Mouse (Mus musculus) neural tube, embryonic 13.5 days (tissue): ENCODE measurements around the gene Gif. TPM values are rescaled to one million over a fixed set of nuclear protein-coding genes. Genes with fewer than 3 reads are reported as not detected.

Experiments used
- ATAC-seq: fragments of 200-750 bp; cut with Nextera tagmentation; 2 replicates; pipeline ENCODE4 v1.8.0; 2017; ENCODE audit warnings: low read depth, mild to moderate bottlenecking, moderate TSS enrichment, moderate library complexity
- H3K27ac ChIP-seq: fragments of 300-500 bp; sonication (generic); replicated peaks from 2 replicates; pipeline ENCODE4 v1.5.1; 2015; ENCODE audit warnings: moderate library complexity, mild to moderate bottlenecking, inconsistent platforms
- H3K27me3 ChIP-seq: fragments of 300-500 bp; sonication (generic); 2 replicates; pipeline ENCODE4 v1.6.1; 2015; ENCODE audit warnings: mild to moderate bottlenecking, inconsistent platforms
- H3K36me3 ChIP-seq: fragments of 300-500 bp; sonication (generic); 2 replicates; pipeline ENCODE4 v1.6.1; 2015; ENCODE audit warnings: mild to moderate bottlenecking, inconsistent platforms
- H3K4me1 ChIP-seq: fragments of 300-500 bp; sonication (generic); replicated peaks from 2 replicates; pipeline ENCODE4 v1.6.1; 2015; ENCODE audit warnings: inconsistent platforms
- H3K4me2 ChIP-seq: fragments of 300-500 bp; sonication (generic); 2 replicates; pipeline ENCODE4 v1.6.1; 2015; ENCODE audit warnings: inconsistent platforms, mild to moderate bottlenecking, moderate library complexity
- H3K4me3 ChIP-seq: fragments of 300-500 bp; sonication (generic); 2 replicates; pipeline ENCODE4 v1.5.1; 2015; ENCODE audit warnings: mild to moderate bottlenecking, inconsistent platforms
- H3K9ac ChIP-seq: fragments of 300-500 bp; sonication (generic); 2 replicates; pipeline ENCODE4 v1.6.1; 2015; ENCODE audit warnings: moderate library complexity, mild to moderate bottlenecking, inconsistent platforms
- H3K9me3 ChIP-seq: fragments of 300-500 bp; sonication (generic); 2 replicates; pipeline ENCODE4 v1.6.1; 2016; ENCODE audit warnings: inconsistent platforms
- WGBS: fragments of 180-500 bp; shearing (Covaris S2); methylation state at CpG from one replicate; pipeline ENCODE4 v1.1.7; 2015; 5-methylcytosine and 5-hydroxymethylcytosine counted together
- polyA plus RNA-seq: library from polyadenylated mRNA; unstranded; fragments of >200 nt; fragmentation: Nextera tagmentation; extraction: Ambion mirVana; gene quantifications from 2 replicates; pipeline ENCODE4 v1.2.1, GENCODE M21; 2015

Gene Gif
- polyA plus RNA-seq, 1 experiment from 2014 or later = not detected

- no peak for ATAC-seq
- no peaks in the 10 kb centered on the region for H3K9me3 ChIP-seq
- H3K4me1 ChIP-seq = no peaks in the 10 kb centered on the region
- H3K9ac ChIP-seq = no peak overlapping the region
- no peak overlapping the region for H3K27ac ChIP-seq
- WGBS = 64% methylated on average over 1 of the region's 1 CpGs
- H3K36me3 ChIP-seq = no peaks in the 10 kb centered on the region
- no peak overlapping the region for H3K4me2 ChIP-seq
- no peaks in the 10 kb centered on the region for H3K27me3 ChIP-seq
- H3K4me3 ChIP-seq = no peak overlapping the region
Observed at GRCm38 (mm10) chr19:11804423-11804822, 57.1 kb downstream of the Gif start.

GRCm38 (mm10) chr19:11807251-11807650 is 59.9 kb downstream of the Gif start:
- no peak overlapping the region for H3K27ac ChIP-seq
- 66% methylated on average over 2 of the region's 2 CpGs for WGBS
- no peak overlapping the region for H3K4me2 ChIP-seq
- no peak for ATAC-seq
- 0 out of 2 replicates have a peak, but pooled peaks cover 5% of the 10 kb centered on the region for H3K4me1 ChIP-seq
- H3K9me3 ChIP-seq = no peaks in the 10 kb centered on the region
- no peaks in the 10 kb centered on the region for H3K27me3 ChIP-seq
- H3K4me3 ChIP-seq = no peak overlapping the region
- no peak overlapping the region for H3K9ac ChIP-seq
- H3K36me3 ChIP-seq = no peaks in the 10 kb centered on the region

- no peak overlapping the region for H3K4me2 ChIP-seq
- H3K4me3 ChIP-seq = no peak overlapping the region
- H3K9me3 ChIP-seq = no peaks in the 10 kb centered on the region
- 38% methylated on average over 6 of the region's 6 CpGs for WGBS
- H3K27ac ChIP-seq = no peak overlapping the region
- no peaks in the 10 kb centered on the region for H3K27me3 ChIP-seq
- ATAC-seq = no peak
- 0 out of 2 replicates have a peak, but pooled peaks cover 6% of the 10 kb centered on the region for H3K4me1 ChIP-seq
- no peak overlapping the region for H3K9ac ChIP-seq
- H3K36me3 ChIP-seq = no peaks in the 10 kb centered on the region
Observed at GRCm38 (mm10) chr19:11807822-11808221, 60.5 kb downstream of the Gif start.

GRCm38 (mm10) chr19:11808452-11808851 is 61.1 kb downstream of the Gif start:
- ATAC-seq = no peak
- 90% methylated on average over 2 of the region's 2 CpGs for WGBS
- H3K4me1 ChIP-seq = 0 out of 2 replicates have a peak, but pooled peaks cover 6% of the 10 kb centered on the region
- no peaks in the 10 kb centered on the region for H3K27me3 ChIP-seq
- no peaks in the 10 kb centered on the region for H3K36me3 ChIP-seq
- H3K27ac ChIP-seq = no peak overlapping the region
- no peak overlapping the region for H3K4me3 ChIP-seq
- H3K9me3 ChIP-seq = no peaks in the 10 kb centered on the region
- H3K9ac ChIP-seq = no peak overlapping the region
- no peak overlapping the region for H3K4me2 ChIP-seq

GRCm38 (mm10) chr19:11810003-11810758 is 62.8 kb downstream of the Gif start:
- Histone ChIP-seq H3K4me1 (0 out of 2 replicates have a peak, but pooled peaks cover 6% of the 10 kb centered on the region), H3K36me3 (no peaks in the 10 kb centered on the region), H3K4me3 (no peak overlapping the region), H3K9ac (no peak overlapping the region), H3K9me3 (no peaks in the 10 kb centered on the region), H3K27ac (no peak overlapping the region), H3K4me2 (no peak overlapping the region), H3K27me3 (peaks cover 6% of the 10 kb centered on the region; the same call in 1 of the 2 replicates)
- no peak for ATAC-seq
- 84% methylated on average over 5 of the region's 5 CpGs for WGBS

GRCm38 (mm10) chr19:11810856-11811255 is 63.5 kb downstream of the Gif start:
- Histone ChIP-seq H3K9me3 (no peaks in the 10 kb centered on the region), H3K27ac (no peak overlapping the region), H3K4me3 (no peak overlapping the region), H3K27me3 (peaks cover 13% of the 10 kb centered on the region), H3K4me2 (no peak overlapping the region), H3K9ac (no peak overlapping the region), H3K4me1 (0 out of 2 replicates have a peak, but pooled peaks cover 6% of the 10 kb centered on the region), H3K36me3 (no peaks in the 10 kb centered on the region)
- no peak for ATAC-seq
- WGBS = 90% methylated on average over 1 of the region's 1 CpGs

- no peaks in the 10 kb centered on the region for H3K9me3 ChIP-seq
- no peak overlapping the region for H3K4me2 ChIP-seq
- H3K4me3 ChIP-seq = no peak overlapping the region
- no peaks in the 10 kb centered on the region for H3K36me3 ChIP-seq
- 0 out of 2 replicates have a peak, but pooled peaks cover 6% of the 10 kb centered on the region for H3K4me1 ChIP-seq
- H3K27me3 ChIP-seq = peaks cover 23% of the 10 kb centered on the region
- WGBS = 49% methylated on average over 5 of the region's 5 CpGs
- H3K27ac ChIP-seq = no peak overlapping the region
- peak; percentile 91 for ATAC-seq
- no peak overlapping the region for H3K9ac ChIP-seq
Observed at GRCm38 (mm10) chr19:11811688-11812365, 64.5 kb downstream of the Gif start.

Other genes starting within 250 kb of the Gif start
- 3.7 and 3.8 TPM in 2 replicates for gene Ms4a6b, start 231.0 kb upstream of the Gif start, polyA plus RNA-seq
- 0.25 TPM in 1 of 2 replicates, not detected in the other for gene Ms4a4d, start 210.8 kb upstream of the Gif start, polyA plus RNA-seq
- gene Ms4a6d, start 142.7 kb upstream of the Gif start, polyA plus RNA-seq = 1.8 and 2.2 TPM in 2 replicates
- gene Ms4a2, start 123.8 kb upstream of the Gif start, polyA plus RNA-seq = 0.18 and 0.40 TPM in 2 replicates
- 0.18 TPM in 1 of 2 replicates, not detected in the other for gene Ms4a3, start 106.7 kb upstream of the Gif start, polyA plus RNA-seq
- gene Oosp2, start 87.0 kb upstream of the Gif start, polyA plus RNA-seq = not detected in 2 replicates
- not detected in 2 replicates for gene Oosp1, start 56.4 kb upstream of the Gif start, polyA plus RNA-seq
- gene Oosp3, start 50.5 kb upstream of the Gif start, polyA plus RNA-seq = not detected in 2 replicates
- gene Mrpl16, start 22.8 kb downstream of the Gif start, polyA plus RNA-seq = 40.4 and 46.1 TPM in 2 replicates
- 6.4 and 6.7 TPM in 2 replicates for gene Stx3, start 71.8 kb downstream of the Gif start, polyA plus RNA-seq
- not detected in 2 replicates for gene Olfr1417, start 91.7 kb downstream of the Gif start, polyA plus RNA-seq
- gene Olfr1418, start 113.5 kb downstream of the Gif start, polyA plus RNA-seq = not detected in 2 replicates
- gene Olfr1419, start 127.6 kb downstream of the Gif start, polyA plus RNA-seq = not detected in 2 replicates
- not detected in 2 replicates for gene Olfr1420, start 139.0 kb downstream of the Gif start, polyA plus RNA-seq
- 15.8 and 18.3 TPM in 2 replicates for gene Patl1, start 164.8 kb downstream of the Gif start, polyA plus RNA-seq
- 4.5 and 4.7 TPM in 2 replicates for gene Osbp, start 218.4 kb downstream of the Gif start, polyA plus RNA-seq